In genomic region chr2:125334163-125334562, GRCm38 (mm10) we compare ENCODE assay signal across 10 mouse cellular contexts.
DNase-seq lines count a peak whose midpoint lies in the region; ATAC-seq and TF ChIP-seq lines count a peak whose summit lies in the region.
"Had no signal": no experiment of that assay in that cellular context is flagged by ENCODE, and none has a peak within 500 bp of the region (broad histone marks: within the 10 kb centered on the region; RNA-seq: fewer than 3 reads in every experiment).

No protein-coding gene starts in this region.

- H3K4me3 ChIP-seq in left cerebral cortex, adult 2 months, result no peak overlapping the region
- H3K4me3 ChIP-seq: forebrain, embryonic 13.5 days; heart, embryonic 15.5 days had no signal

- H3K27ac ChIP-seq in left cerebral cortex, adult 2 months, result no peak overlapping the region
- H3K27ac ChIP-seq: forebrain, embryonic 13.5 days; heart, embryonic 15.5 days had no signal

- DNase-seq in heart, adult 11 months, result peak; percentile 70
- DNase-seq in heart, postnatal 4 days, result no peak
- no peak for DNase-seq in left cerebral cortex, adult 2 months (ENCODE audit: extremely low spot score in 1 of 2, low spot score in 2 of 2)
- no peak for DNase-seq in left cerebral cortex, postnatal 36 days (ENCODE audit: low spot score in 2 of 2)
- peak; percentile 70 for DNase-seq in adipocyte (ENCODE audit: low spot score)
- DNase-seq in B cell, adult 2 months, result no peak
- DNase-seq: right cerebral cortex, postnatal 4 days had no signal

- peak; percentile 68 for ATAC-seq in megakaryocyte progenitor cell, adult 5-6 weeks (replicated peaks; ENCODE audit: poor library complexity)
- ATAC-seq: forebrain, embryonic 13.5 days had no signal

- intact Hi-C loops in left cerebral cortex, adult 2 months (cut with DNase I), result loop anchor here (5.0 kb wide), 1 partner anchor 268 kb away; no protein-coding TSS in a partner anchor
- intact Hi-C loops in left cerebral cortex, postnatal 36 days (cut with DNase I), result loop anchor here (2.0 kb wide), 1 partner anchor 265 kb away; no protein-coding TSS in a partner anchor

- peak; percentile 43 for TF ChIP-seq CTCF in left cerebral cortex, adult 2 months (IDR thresholded peaks at IDR 0.05)

Comparison
In these comparisons a context has a peak if more than half of its experiments do, and no peak if none do; other contexts are left out.
1. DNase-seq: peak in heart, adult 11 months (single experiment) and adipocyte (single experiment); none in heart, postnatal 4 days (single experiment), left cerebral cortex, adult 2 months (0 of 2), left cerebral cortex, postnatal 36 days (0 of 2) and B cell, adult 2 months (0 of 2).